Mouse (Mus musculus) A20 (cell line): ENCODE data around the gene Klhl3.
A peak's percentile ranks its signal among the peaks of the same experiment; 100 is the strongest.
"Not testable (repeated sequence)": the region's sequence is repeated elsewhere in the genome, so short reads cannot be mapped to it uniquely, and the experiment has no call there.

ENCODE experiments used
- DNase-seq: peaks from one replicate; pipeline ENCODE4 v3.0.0-alpha.2; 2011; ENCODE audit warnings: low read depth, low spot score

Klhl3 gene

GRCm38 (mm10) chr13:58113061-58113900 lies at the start of gene Klhl3:
TSS of gene Klhl3 (minus strand) at chr13:58113592.
- DNase-seq = no peak

GRCm38 (mm10) chr13:58160761-58161160 lies 47.4 kb upstream of the Klhl3 start:
- DNase-seq = no peak

- peak; percentile 93 for DNase-seq
Measured at GRCm38 (mm10) chr13:58158099-58158912, 44.9 kb upstream of the Klhl3 start.

GRCm38 (mm10) chr13:58157447-58158098 lies 44.2 kb upstream of the Klhl3 start, which contains the start of gene Idnk:
TSS of gene Idnk (plus strand) at chr13:58157649.
- DNase-seq = peak; percentile 88

- DNase-seq = no peak
Measured at GRCm38 (mm10) chr13:58157036-58157435, 43.6 kb upstream of the Klhl3 start.

GRCm38 (mm10) chr13:58156031-58156430 lies 42.6 kb upstream of the Klhl3 start:
- no peak for DNase-seq

- no peak for DNase-seq
Measured at GRCm38 (mm10) chr13:58150442-58150841, 37.0 kb upstream of the Klhl3 start.

- no peak for DNase-seq
Measured at GRCm38 (mm10) chr13:58149629-58150028, 36.2 kb upstream of the Klhl3 start.

GRCm38 (mm10) chr13:58149033-58149558 lies 35.7 kb upstream of the Klhl3 start:
- no peak for DNase-seq

GRCm38 (mm10) chr13:58148256-58148831 lies 35.0 kb upstream of the Klhl3 start:
- no peak for DNase-seq

GRCm38 (mm10) chr13:58147760-58148159 lies 34.4 kb upstream of the Klhl3 start:
- no peak for DNase-seq

GRCm38 (mm10) chr13:58146603-58147002 lies 33.2 kb upstream of the Klhl3 start:
- not testable (repeated sequence) for DNase-seq

- DNase-seq = peak; percentile 48
Measured at GRCm38 (mm10) chr13:58131692-58132091, 18.3 kb upstream of the Klhl3 start.

- DNase-seq = peak; percentile 61
Measured at GRCm38 (mm10) chr13:58129687-58130246, 16.4 kb upstream of the Klhl3 start.

- peak; percentile 97 for DNase-seq
Measured at GRCm38 (mm10) chr13:58128768-58129671, 15.6 kb upstream of the Klhl3 start.

- DNase-seq = peak; percentile 94
Measured at GRCm38 (mm10) chr13:58128396-58128767, 15.0 kb upstream of the Klhl3 start, which contains the start of gene Hnrnpa0. TSS of gene Hnrnpa0 (minus strand) at chr13:58128556.

GRCm38 (mm10) chr13:58127766-58128361 lies 14.5 kb upstream of the Klhl3 start:
- DNase-seq = peak; percentile 76

GRCm38 (mm10) chr13:58126862-58127765 lies 13.7 kb upstream of the Klhl3 start:
- peak; percentile 70 for DNase-seq
